Mouse (Mus musculus) gonadal fat pad, adult 2 months (tissue): ENCODE data around the gene Syvn1. TPM values are rescaled to one million over a fixed set of nuclear protein-coding genes. Genes with fewer than 3 reads are reported as not detected.

Experiments used
- polyA plus RNA-seq: library from polyadenylated mRNA; depleted of rRNA; stranded (reverse); fragments of >200 nt; gene quantifications from 2 replicates; pipeline ENCODE4 v1.2.3, GENCODE M21; 2012; rRNA removed

Syvn1 gene
- polyA plus RNA-seq, 1 experiment, result 55.6 TPM

Other genes starting within 250 kb of the Syvn1 start
- 15.1 and 15.9 TPM in 2 replicates for gene Frmd8, start 171.3 kb upstream of the Syvn1 start, polyA plus RNA-seq
- gene Slc25a45, start 168.8 kb upstream of the Syvn1 start, polyA plus RNA-seq, result 17.3 and 25.7 TPM in 2 replicates
- 0.70 and 0.75 TPM in 2 replicates for gene Tigd3, start 152.4 kb upstream of the Syvn1 start, polyA plus RNA-seq
- 71.5 and 79.4 TPM in 2 replicates for gene Dpf2, start 133.6 kb upstream of the Syvn1 start, polyA plus RNA-seq
- 12.9 and 17.6 TPM in 2 replicates for gene Cdc42ep2, start 121.8 kb upstream of the Syvn1 start, polyA plus RNA-seq
- 29.1 and 43.2 TPM in 2 replicates for gene Pola2, start 82.4 kb upstream of the Syvn1 start, polyA plus RNA-seq
- not detected in 2 replicates for gene Slc22a20, start 60.4 kb upstream of the Syvn1 start, polyA plus RNA-seq
- gene Capn1, start 30.7 kb upstream of the Syvn1 start, polyA plus RNA-seq, result 70.6 and 85.2 TPM in 2 replicates
- gene Mrpl49, start 11.2 kb downstream of the Syvn1 start, polyA plus RNA-seq, result 28.3 and 29.0 TPM in 2 replicates
- 1,249 and 1,627 TPM in 2 replicates for gene Fau, start 11.3 kb downstream of the Syvn1 start, polyA plus RNA-seq
- gene Znhit2, start 14.6 kb downstream of the Syvn1 start, polyA plus RNA-seq, result 60.6 and 60.9 TPM in 2 replicates
- gene Tm7sf2, start 21.8 kb downstream of the Syvn1 start, polyA plus RNA-seq, result 98.2 and 115 TPM in 2 replicates
- gene Vps51, start 30.7 kb downstream of the Syvn1 start, polyA plus RNA-seq, result 56.9 and 64.6 TPM in 2 replicates
- 1.2 TPM in 1 of 2 replicates, not detected in the other for gene Tmem262, start 33.5 kb downstream of the Syvn1 start, polyA plus RNA-seq
- gene Gm28374, start 35.7 kb downstream of the Syvn1 start, polyA plus RNA-seq, result 0.20 and 0.23 TPM in 2 replicates
- gene Zfpl1, start 38.4 kb downstream of the Syvn1 start, polyA plus RNA-seq, result 106 and 118 TPM in 2 replicates
- 1.0 TPM in 2 replicates for gene Cdca5, start 38.4 kb downstream of the Syvn1 start, polyA plus RNA-seq
- gene AC131692.1, start 47.8 kb downstream of the Syvn1 start, polyA plus RNA-seq, result 0.37 TPM in 1 of 2 replicates, not detected in the other
- gene Naaladl1, start 59.2 kb downstream of the Syvn1 start, polyA plus RNA-seq, result 0.06 and 0.12 TPM in 2 replicates
- gene Sac3d1, start 72.1 kb downstream of the Syvn1 start, polyA plus RNA-seq, result 25.5 and 26.0 TPM in 2 replicates
- 27.6 and 31.0 TPM in 2 replicates for gene Snx15, start 81.7 kb downstream of the Syvn1 start, polyA plus RNA-seq
- 2.8 and 2.9 TPM in 2 replicates for gene Batf2, start 94.4 kb downstream of the Syvn1 start, polyA plus RNA-seq
- 141 and 162 TPM in 2 replicates for gene Arl2, start 95.0 kb downstream of the Syvn1 start, polyA plus RNA-seq
- gene Majin, start 137.8 kb downstream of the Syvn1 start, polyA plus RNA-seq, result 0.16 and 0.22 TPM in 2 replicates
- gene Gpha2, start 179.8 kb downstream of the Syvn1 start, polyA plus RNA-seq, result 1.7 and 2.8 TPM in 2 replicates
- 54.3 and 61.5 TPM in 2 replicates for gene Ppp2r5b, start 189.3 kb downstream of the Syvn1 start, polyA plus RNA-seq
- gene Atg2a, start 195.1 kb downstream of the Syvn1 start, polyA plus RNA-seq, result 23.4 and 25.0 TPM in 2 replicates
- 156 and 198 TPM in 2 replicates for gene Ehd1, start 230.1 kb downstream of the Syvn1 start, polyA plus RNA-seq